In the genomic region with DNA sequence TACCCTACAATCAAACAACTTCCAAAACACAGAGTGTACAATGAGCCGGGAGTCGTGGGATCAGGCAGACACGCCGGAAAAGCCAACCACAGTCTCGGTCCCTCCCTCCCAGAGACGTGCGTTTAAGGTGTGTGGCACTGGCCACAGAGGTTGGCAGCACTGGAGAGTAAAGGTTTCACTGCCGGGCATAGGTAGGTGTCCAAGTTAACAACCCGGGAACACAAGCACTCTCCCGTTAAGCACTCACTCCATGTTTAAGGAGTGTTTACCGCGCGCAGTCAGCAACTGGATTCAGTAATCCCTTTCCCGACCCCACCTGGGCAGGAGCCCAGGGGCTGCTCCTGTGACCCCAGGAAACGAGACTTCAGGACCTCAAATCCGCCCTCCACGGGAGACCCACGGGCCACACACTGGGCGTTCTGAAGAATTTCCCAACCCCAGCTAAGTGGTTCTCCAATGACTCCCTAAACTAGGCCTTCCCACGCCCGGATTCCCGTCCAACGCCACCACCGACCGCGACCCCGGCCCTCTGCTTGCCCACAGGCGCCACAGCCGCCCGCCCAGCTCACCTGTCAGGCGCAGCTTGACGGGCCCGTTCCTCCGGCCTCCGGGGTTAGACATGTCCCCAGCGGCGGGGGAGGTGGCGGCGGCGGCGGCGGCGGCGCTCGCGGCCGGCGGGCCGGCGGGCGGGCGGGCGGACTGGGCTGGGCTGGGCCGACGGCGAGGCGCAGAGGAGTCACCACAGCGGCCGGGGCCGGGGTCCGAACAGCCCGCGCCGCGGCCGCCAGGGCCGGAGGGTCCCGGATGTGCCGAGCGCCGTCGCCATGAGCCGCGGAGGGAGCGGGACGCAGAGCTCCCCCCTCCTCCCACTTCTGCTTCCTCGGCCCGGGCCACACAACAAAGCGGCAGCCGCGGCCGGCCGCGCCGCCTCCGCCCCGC, we compare ENCODE assay signal across 8 mouse cellular contexts. TPM values are rescaled to one million over a fixed set of nuclear protein-coding genes. Genes with fewer than 3 reads are reported as not detected.
DNase-seq lines count a peak whose midpoint lies in the region; ATAC-seq and TF ChIP-seq lines count a peak whose summit lies in the region.

No protein-coding gene starts in this region.

- peak overlapping the region; percentile 96 for H3K27ac ChIP-seq in hindbrain, embryonic 11.5 days (ENCODE audit: low read depth, low read length)

- no peaks in the 10 kb centered on the region for H3K36me3 ChIP-seq in G1E (replicated peaks)
- no peaks in the 10 kb centered on the region for H3K36me3 ChIP-seq in hindbrain, embryonic 11.5 days (ENCODE audit: control insufficient read depth, insufficient read depth, low read length)

- DNase-seq in G1E (ENCODE audit: low spot score), result peak; percentile 34
- peak; percentile 55 for DNase-seq in cerebellum, adult 11-12 months
- DNase-seq in forelimb bud, embryonic 11.5 days (ENCODE audit: low read depth, low spot score), result peak; percentile 54
- DNase-seq in hindbrain, embryonic 11.5 days (ENCODE audit: low spot score), result peak; percentile 69
- DNase-seq in layer of hippocampus, postnatal 36 days, result peak; percentile 29
- DNase-seq in lung, postnatal 4 days, result peak; percentile 49 to 61
- peak; percentile 7 for DNase-seq in right cerebral cortex, adult 18-20 months
- peak; percentile 47 for DNase-seq in urinary bladder, adult 2 months (ENCODE audit: low spot score)

- under 1% methylated on average over 74 of the region's 87 CpGs for WGBS in hindbrain, embryonic 11.5 days

- peak overlapping the region; percentile 94 for H3K9ac ChIP-seq in hindbrain, embryonic 11.5 days (ENCODE audit: low read depth, low read length)

- H3K4me1 ChIP-seq in G1E (ENCODE audit: insufficient read depth, low read depth, low read length), result peaks cover 21% of the 10 kb centered on the region
- H3K4me1 ChIP-seq in hindbrain, embryonic 11.5 days (replicated peaks; ENCODE audit: control insufficient read depth, insufficient read depth, low read length), result no peaks in the 10 kb centered on the region; the same call in 1 of the 2 replicates

- H3K9me3 ChIP-seq in G1E (replicated peaks), result no peaks in the 10 kb centered on the region
- no peaks in the 10 kb centered on the region for H3K9me3 ChIP-seq in hindbrain, embryonic 11.5 days (ENCODE audit: control insufficient read depth, low read length)

- H3K27me3 ChIP-seq in G1E (ENCODE audit: insufficient read depth, low read length), result peaks cover 2% of the 10 kb centered on the region; the same call in 1 of the 2 replicates
- no peaks in the 10 kb centered on the region for H3K27me3 ChIP-seq in hindbrain, embryonic 11.5 days (ENCODE audit: control insufficient read depth, insufficient read depth, low read length)

- no peak for TF ChIP-seq CTCF in G1E (IDR thresholded peaks at IDR 0.05; ENCODE audit: low read depth, low read length)

- H3K4me2 ChIP-seq in hindbrain, embryonic 11.5 days (replicated peaks; ENCODE audit: low read depth, low read length), result peak overlapping the region; percentile 88

- peak overlapping the region; percentile 85 for H3K4me3 ChIP-seq in G1E (ENCODE audit: low read depth, low read length)
- H3K4me3 ChIP-seq in hindbrain, embryonic 11.5 days (ENCODE audit: low read depth, low read length), result peak overlapping the region; percentile 90

- ATAC-seq in G1E (ENCODE audit: extremely low read depth, insufficient number of reproducible peaks, low FRiP score, poor library complexity, severe bottlenecking), result peak; percentile 36; the same call in 1 of the 2 replicates
- peak; percentile 91 for ATAC-seq in hindbrain, embryonic 11.5 days (ENCODE audit: low FRiP score)

RNA-seq across cellular contexts. Expression of gene Smurf2, which starts 0.6 kb away (rescaled TPM):
- 27.9 and 28.1 TPM in 2 replicates for total RNA-seq in G1E (2014; fragmentation: Nextera tagmentation)
- total RNA-seq in G1E (2017), result 20.0 TPM in 2 replicates
- polyA plus RNA-seq in G1E (2012), result 2.2 and 2.4 TPM in 2 replicates
- polyA plus RNA-seq in hindbrain, embryonic 11.5 days (2014; fragmentation: Nextera tagmentation; extraction: Ambion mirVana), result 19.0 and 25.0 TPM in 2 replicates
- total RNA-seq in layer of hippocampus, postnatal 36 days (2021), result 10 to 100 TPM; 30.4 to 33.4 TPM
- polyA plus RNA-seq in urinary bladder, adult 2 months (2012; rRNA removed), result 16.0 and 21.6 TPM in 2 replicates

Comparison
In these comparisons a context has a peak if more than half of its experiments do, and no peak if none do; other contexts are left out.
1. Peak in every context shown above with its lines: DNase-seq, ATAC-seq, H3K4me3 ChIP-seq and H3K27ac ChIP-seq.
2. DNase-seq: peak in every context shown above with its lines; median percentile 69 in hindbrain, embryonic 11.5 days; 55 in cerebellum, adult 11-12 months; 55 in lung, postnatal 4 days; 54 in forelimb bud, embryonic 11.5 days; 47 in urinary bladder, adult 2 months; 34 in G1E; 29 in layer of hippocampus, postnatal 36 days; 7 in right cerebral cortex, adult 18-20 months.